Mouse (Mus musculus): ENCODE measurements at regions not wholly inside any gene's neighbourhood (a gene's known extent, or its start where the extent isn't known, plus 50 kb on each side); places are given as distances from the start of the nearest gene placed in this dataset.

DNA sequence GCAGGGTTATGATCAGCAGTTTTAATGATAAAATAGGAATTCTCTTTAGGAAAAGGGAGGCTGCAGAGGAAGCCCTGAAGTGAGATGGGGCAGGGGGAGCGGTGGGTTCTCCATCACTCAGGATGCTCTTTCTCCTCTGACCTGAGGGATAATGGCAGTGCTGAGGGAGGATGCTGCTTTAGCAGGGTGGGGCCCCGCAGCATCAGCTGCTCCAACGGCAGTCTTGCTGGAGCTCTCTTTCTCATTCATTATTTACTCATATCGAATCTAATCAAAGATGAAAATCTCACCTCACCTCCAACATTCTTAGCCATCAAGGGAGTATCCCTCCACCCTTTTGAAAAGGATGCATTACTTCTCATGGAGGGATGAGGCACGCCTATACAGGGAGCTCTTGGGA lies 141.7 kb downstream of the Gm11011 start:
- no peak overlapping the region for H3K9ac ChIP-seq (ENCODE audit: low read depth, low read length)
- H3K4me3 ChIP-seq: no peak overlapping the region
- no peaks in the 10 kb centered on the region for H3K27me3 ChIP-seq (ENCODE audit: control insufficient read depth, insufficient read depth, low read length)
- no peak overlapping the region for H3K27ac ChIP-seq
- TF ChIP-seq POLR2A (IDR thresholded peaks at IDR 0.05; ENCODE audit: insufficient read depth, low read depth, low read length) (no peak), CTCF (IDR thresholded peaks at IDR 0.05) (no peak), EP300 (IDR thresholded peaks at IDR 0.05; ENCODE audit: insufficient read depth, low read depth, low read length) (no peak)
- no peaks in the 10 kb centered on the region for H3K79me2 ChIP-seq (replicated peaks; ENCODE audit: control insufficient read depth, insufficient read depth, low read length)
- intact Hi-C loops (cut with DNase I): no loop called here
- H3K36me3 ChIP-seq (ENCODE audit: control insufficient read depth, insufficient read depth, low read length): no peaks in the 10 kb centered on the region
- H3K4me1 ChIP-seq (ENCODE audit: control insufficient read depth, insufficient read depth, low read length): no peaks in the 10 kb centered on the region
- no peak for DNase-seq
- WGBS: 80% methylated on average over 5 of the region's 5 CpGs

DNA sequence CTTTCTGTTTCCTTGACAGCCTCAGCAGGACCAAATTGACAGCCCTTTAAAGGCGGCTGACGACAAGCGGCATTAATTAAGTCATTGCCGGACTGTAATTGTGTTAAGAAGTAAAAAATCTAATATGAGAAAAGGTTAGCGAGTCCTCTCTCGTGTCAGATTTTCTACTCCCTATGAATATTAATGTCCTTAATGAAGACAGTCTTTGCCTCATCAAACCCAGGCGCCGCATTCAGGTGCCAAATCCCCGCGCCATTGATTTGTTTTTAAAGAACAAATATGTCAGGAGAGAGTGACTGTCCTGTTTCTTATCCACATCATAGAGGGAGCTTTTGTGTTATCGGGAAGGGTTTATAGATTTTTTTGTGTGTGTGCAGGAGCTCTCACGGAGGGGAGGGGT lies 142.2 kb downstream of the Gm11011 start:
- H3K79me2 ChIP-seq (replicated peaks; ENCODE audit: control insufficient read depth, insufficient read depth, low read length): no peaks in the 10 kb centered on the region
- DNase-seq: no peak
- no peaks in the 10 kb centered on the region for H3K27me3 ChIP-seq (ENCODE audit: control insufficient read depth, insufficient read depth, low read length)
- H3K9ac ChIP-seq (ENCODE audit: low read depth, low read length): no peak overlapping the region
- no peak overlapping the region for H3K27ac ChIP-seq
- H3K4me3 ChIP-seq: no peak overlapping the region
- 90% methylated on average over 12 of the region's 12 CpGs for WGBS
- no peak for TF ChIP-seq CTCF (IDR thresholded peaks at IDR 0.05)
- no peak for TF ChIP-seq EP300 (IDR thresholded peaks at IDR 0.05; ENCODE audit: insufficient read depth, low read depth, low read length)
- no peak for TF ChIP-seq POLR2A (IDR thresholded peaks at IDR 0.05; ENCODE audit: insufficient read depth, low read depth, low read length)
- H3K36me3 ChIP-seq (ENCODE audit: control insufficient read depth, insufficient read depth, low read length): no peaks in the 10 kb centered on the region
- intact Hi-C loops (cut with DNase I): no loop called here
- H3K4me1 ChIP-seq (ENCODE audit: control insufficient read depth, insufficient read depth, low read length): no peaks in the 10 kb centered on the region

DNA sequence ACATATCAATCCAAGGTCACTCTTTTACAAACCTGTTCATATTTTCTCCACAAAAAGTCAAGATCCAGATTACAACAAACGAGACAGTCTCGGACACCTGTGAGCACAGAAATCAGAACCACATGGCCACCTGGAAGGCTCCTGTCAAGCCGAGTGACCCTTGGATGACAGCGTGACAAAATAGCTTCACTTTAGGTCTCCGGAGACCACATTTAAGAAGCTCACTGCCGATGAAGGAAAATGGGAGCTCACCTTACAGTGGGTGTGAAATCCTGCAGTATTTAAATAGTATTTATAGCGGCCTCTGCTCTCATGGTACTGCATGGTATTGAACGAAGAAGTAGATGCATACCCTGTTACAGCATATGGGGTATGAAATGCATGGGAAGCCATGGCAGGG lies 144.3 kb downstream of the Gm11011 start:
- Histone ChIP-seq H3K4me1 (ENCODE audit: control insufficient read depth, insufficient read depth, low read length) (no peaks in the 10 kb centered on the region), H3K36me3 (ENCODE audit: control insufficient read depth, insufficient read depth, low read length) (no peaks in the 10 kb centered on the region), H3K4me3 (no peak overlapping the region), H3K27ac (no peak overlapping the region), H3K27me3 (ENCODE audit: control insufficient read depth, insufficient read depth, low read length) (no peaks in the 10 kb centered on the region), H3K9ac (ENCODE audit: low read depth, low read length) (no peak overlapping the region), H3K79me2 (replicated peaks; ENCODE audit: control insufficient read depth, insufficient read depth, low read length) (no peaks in the 10 kb centered on the region)
- intact Hi-C loops (cut with DNase I): no loop called here
- no peak for DNase-seq
- TF ChIP-seq POLR2A (IDR thresholded peaks at IDR 0.05; ENCODE audit: insufficient read depth, low read depth, low read length): no peak
- TF ChIP-seq CTCF (IDR thresholded peaks at IDR 0.05): no peak
- no peak for TF ChIP-seq EP300 (IDR thresholded peaks at IDR 0.05; ENCODE audit: insufficient read depth, low read depth, low read length)
- 85% methylated on average over 8 of the region's 8 CpGs for WGBS

DNA sequence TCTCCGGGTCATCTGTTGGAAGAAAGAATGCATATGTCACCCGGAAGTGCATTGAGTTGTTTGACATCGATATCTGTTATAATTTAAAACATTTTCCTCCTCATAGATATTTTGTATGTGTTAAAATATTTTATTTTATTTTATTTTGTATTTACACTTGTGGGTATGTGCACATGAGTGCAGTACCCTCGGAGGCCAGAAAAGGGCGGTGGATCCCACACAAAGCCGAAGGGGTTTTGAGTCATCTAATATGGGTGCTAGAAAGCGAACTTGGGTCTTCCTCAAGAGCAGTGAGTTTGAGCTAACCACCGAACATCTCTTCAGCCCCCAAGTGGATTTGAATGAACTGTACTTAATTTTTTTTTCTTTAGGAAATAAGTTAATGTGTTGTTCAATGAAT lies 156.0 kb downstream of the Gm11011 start:
- no peaks in the 10 kb centered on the region for H3K27me3 ChIP-seq (ENCODE audit: control insufficient read depth, insufficient read depth, low read length)
- no peak overlapping the region for H3K4me3 ChIP-seq
- no peak overlapping the region for H3K27ac ChIP-seq
- H3K4me1 ChIP-seq (ENCODE audit: control insufficient read depth, insufficient read depth, low read length): no peaks in the 10 kb centered on the region
- H3K79me2 ChIP-seq (replicated peaks; ENCODE audit: control insufficient read depth, insufficient read depth, low read length): no peaks in the 10 kb centered on the region
- no peak for DNase-seq
- TF ChIP-seq EP300 (IDR thresholded peaks at IDR 0.05; ENCODE audit: insufficient read depth, low read depth, low read length) (no peak), POLR2A (IDR thresholded peaks at IDR 0.05; ENCODE audit: insufficient read depth, low read depth, low read length) (no peak), CTCF (IDR thresholded peaks at IDR 0.05) (peak; percentile 33)
- intact Hi-C loops (cut with DNase I): no loop called here
- H3K36me3 ChIP-seq (ENCODE audit: control insufficient read depth, insufficient read depth, low read length): no peaks in the 10 kb centered on the region
- 95% methylated on average over 8 of the region's 8 CpGs for WGBS
- H3K9ac ChIP-seq (ENCODE audit: low read depth, low read length): no peak overlapping the region

DNA sequence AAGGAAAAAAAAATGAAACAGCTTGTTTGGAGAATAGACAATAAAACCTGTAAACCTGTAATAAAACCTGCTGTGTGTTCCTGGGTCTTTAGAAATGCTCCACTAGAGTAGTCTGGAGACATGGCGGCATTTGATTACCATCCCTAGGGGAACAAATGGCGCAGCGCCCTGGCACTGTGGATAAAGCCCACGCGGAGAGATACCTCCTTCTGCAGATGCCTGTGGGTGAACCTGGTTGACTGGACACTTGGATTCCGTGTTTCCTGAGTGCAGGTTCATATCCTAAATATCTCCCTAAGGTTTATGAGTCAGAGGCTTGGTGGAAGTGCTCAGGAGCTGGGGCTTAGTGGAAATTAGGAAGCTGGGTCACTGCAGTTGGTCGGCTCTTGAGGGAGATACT lies 158.1 kb downstream of the Gm11011 start:
- intact Hi-C loops (cut with DNase I): no loop called here
- Histone ChIP-seq H3K27ac (no peak overlapping the region), H3K4me3 (no peak overlapping the region), H3K79me2 (replicated peaks; ENCODE audit: control insufficient read depth, insufficient read depth, low read length) (no peaks in the 10 kb centered on the region), H3K9ac (ENCODE audit: low read depth, low read length) (no peak overlapping the region), H3K27me3 (ENCODE audit: control insufficient read depth, insufficient read depth, low read length) (no peaks in the 10 kb centered on the region), H3K36me3 (ENCODE audit: control insufficient read depth, insufficient read depth, low read length) (no peaks in the 10 kb centered on the region), H3K4me1 (ENCODE audit: control insufficient read depth, insufficient read depth, low read length) (no peaks in the 10 kb centered on the region)
- 80% methylated on average over 7 of the region's 7 CpGs for WGBS
- TF ChIP-seq EP300 (IDR thresholded peaks at IDR 0.05; ENCODE audit: insufficient read depth, low read depth, low read length) (no peak), POLR2A (IDR thresholded peaks at IDR 0.05; ENCODE audit: insufficient read depth, low read depth, low read length) (no peak), CTCF (IDR thresholded peaks at IDR 0.05) (no peak)
- no peak for DNase-seq

DNA sequence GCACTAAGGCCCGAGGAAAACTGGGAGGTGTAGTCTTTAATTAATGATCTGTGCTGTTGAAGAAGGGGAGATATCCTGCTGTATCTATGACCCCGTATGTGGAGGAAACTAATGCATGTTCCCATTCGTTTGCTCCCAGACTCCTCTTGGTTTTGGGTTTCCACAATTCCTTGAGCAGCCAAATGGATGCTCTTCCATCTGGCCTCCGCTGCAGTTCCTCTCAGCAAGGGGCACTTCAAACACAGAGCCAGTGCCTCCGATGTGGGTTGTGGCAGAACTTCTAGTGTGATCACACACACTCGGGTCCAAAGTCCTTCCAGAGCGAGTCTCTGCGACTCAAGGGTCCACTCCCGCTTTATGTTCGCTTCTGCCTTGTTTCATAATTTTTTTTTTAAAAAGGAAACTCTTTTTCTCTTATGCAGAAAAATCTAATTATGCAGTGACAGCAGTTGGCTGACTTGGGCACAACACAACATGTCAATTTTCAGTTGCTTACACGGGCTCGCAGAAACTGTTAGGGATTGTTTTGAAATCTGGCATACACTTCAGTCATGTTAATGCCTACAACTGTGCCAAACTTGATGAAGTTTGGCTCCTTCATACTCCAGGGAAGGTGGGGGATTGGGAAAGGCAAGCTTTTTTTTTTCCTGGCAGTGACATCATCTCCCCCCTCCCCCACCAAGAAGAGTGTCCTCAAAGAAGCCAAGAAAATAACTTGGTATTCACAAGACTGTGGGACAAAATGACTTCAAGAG lies 163.2 kb downstream of the Gm11011 start:
- Histone ChIP-seq H3K79me2 (replicated peaks; ENCODE audit: control insufficient read depth, insufficient read depth, low read length) (no peaks in the 10 kb centered on the region), H3K27ac (no peak overlapping the region), H3K9ac (ENCODE audit: low read depth, low read length) (no peak overlapping the region), H3K36me3 (ENCODE audit: control insufficient read depth, insufficient read depth, low read length) (no peaks in the 10 kb centered on the region), H3K4me1 (ENCODE audit: control insufficient read depth, insufficient read depth, low read length) (no peaks in the 10 kb centered on the region), H3K27me3 (ENCODE audit: control insufficient read depth, insufficient read depth, low read length) (no peaks in the 10 kb centered on the region; the same call in 1 of the 2 replicates), H3K4me3 (no peak overlapping the region)
- WGBS: 72% methylated on average over 12 of the region's 12 CpGs
- no peak for DNase-seq
- intact Hi-C loops (cut with DNase I): no loop called here
- no peak for TF ChIP-seq CTCF (IDR thresholded peaks at IDR 0.05)
- TF ChIP-seq EP300 (IDR thresholded peaks at IDR 0.05; ENCODE audit: insufficient read depth, low read depth, low read length): no peak
- TF ChIP-seq POLR2A (IDR thresholded peaks at IDR 0.05; ENCODE audit: insufficient read depth, low read depth, low read length): no peak

Data from heart, adult 2 months (tissue).